Mouse (Mus musculus) adrenal gland, adult 18-20 months (tissue): Measurements from ENCODE around the gene Bmt2. TPM values are rescaled to one million over a fixed set of nuclear protein-coding genes. Genes with fewer than 3 reads are reported as not detected.

Experiments
- DNase-seq, 2 experiments: peaks; one replicate each; pipeline ENCODE4 v3.0.0; 2021 to 2022; ENCODE audit warnings: low spot score in 2 of 2
- total RNA-seq, 2 experiments: library from RNA; stranded (reverse); gene quantifications; 1 replicate in 1 of 2; 2 replicates in 1 of 2; pipeline ENCODE4 v1.2.3; 2021

Bmt2 gene
- total RNA-seq, 2 experiments from 2014 or later = 10.8 to 11.3 TPM

GRCm38 (mm10) chr6:13619618-13620017 is 58.1 kb downstream of the Bmt2 start:
- DNase-seq = no peak

- no peak for DNase-seq
Measured at GRCm38 (mm10) chr6:13617110-13617509, 60.7 kb downstream of the Bmt2 start.

GRCm38 (mm10) chr6:13614568-13614967 is 63.2 kb downstream of the Bmt2 start:
- DNase-seq = no peak

GRCm38 (mm10) chr6:13613671-13614070 is 64.1 kb downstream of the Bmt2 start:
- no peak for DNase-seq

- DNase-seq = no peak
Measured at GRCm38 (mm10) chr6:13610869-13611268, 66.9 kb downstream of the Bmt2 start.

GRCm38 (mm10) chr6:13609353-13610140 is 68.2 kb downstream of the Bmt2 start:
- no peak for DNase-seq

GRCm38 (mm10) chr6:13607621-13608493 is 69.9 kb downstream of the Bmt2 start, which contains the start of gene Tmem168:
Gene Tmem168, minus strand, starts transcription at chr6:13608100.
- peak; percentile 98 for DNase-seq

GRCm38 (mm10) chr6:13606921-13607620 is 70.7 kb downstream of the Bmt2 start:
- DNase-seq = no peak

GRCm38 (mm10) chr6:13606394-13606793 is 71.4 kb downstream of the Bmt2 start:
- DNase-seq = no peak

- no peak for DNase-seq
Measured at GRCm38 (mm10) chr6:13603134-13603533, 74.6 kb downstream of the Bmt2 start.

GRCm38 (mm10) chr6:13601587-13601986 is 76.2 kb downstream of the Bmt2 start:
- DNase-seq = no peak

- no peak for DNase-seq
Measured at GRCm38 (mm10) chr6:13598239-13598923, 79.4 kb downstream of the Bmt2 start.

- DNase-seq = no peak
Measured at GRCm38 (mm10) chr6:13592729-13593345, 84.9 kb downstream of the Bmt2 start.

GRCm38 (mm10) chr6:13586560-13586959 is 91.2 kb downstream of the Bmt2 start:
- DNase-seq = no peak

- no peak for DNase-seq
Measured at GRCm38 (mm10) chr6:13586154-13586553, 91.6 kb downstream of the Bmt2 start.

- no peak for DNase-seq
Measured at GRCm38 (mm10) chr6:13584788-13585187, 93.0 kb downstream of the Bmt2 start.

GRCm38 (mm10) chr6:13582075-13582474 is 95.7 kb downstream of the Bmt2 start:
- DNase-seq = no peak
